ENCODE assay signal across 13 mouse cellular contexts in genomic region chr10:99197607-99198305, GRCm38 (mm10).
DNase-seq lines count a peak whose midpoint lies in the region; ATAC-seq lines count a peak whose summit lies in the region.
"Had no signal": no experiment of that assay in that cellular context is flagged by ENCODE, and none has a peak within 500 bp of the region (broad histone marks: within the 10 kb centered on the region; RNA-seq: fewer than 3 reads in every experiment).

No protein-coding gene starts in this region.

- 58% methylated on average over 9 of the region's 9 CpGs for WGBS in neural tube, embryonic 12.5 days
- WGBS in forebrain, embryonic 14.5 days = 53% methylated on average over 9 of the region's 9 CpGs
- 38% methylated on average over 9 of the region's 9 CpGs for WGBS in liver, embryonic 15.5 days (ENCODE audit: insufficient replicate concordance)

- ATAC-seq in neural tube, embryonic 12.5 days (ENCODE audit: low FRiP score, low read depth) = peak; percentile 65
- ATAC-seq in forebrain, embryonic 14.5 days = peak; percentile 73
- peak; percentile 69 for ATAC-seq in liver, embryonic 15.5 days (ENCODE audit: insufficient read depth)

- no peak overlapping the region for H3K4me3 ChIP-seq in neural tube, embryonic 12.5 days
- no peak overlapping the region for H3K4me3 ChIP-seq in forebrain, embryonic 14.5 days (ENCODE audit: low read depth, low read length)
- no peak overlapping the region for H3K4me3 ChIP-seq in liver, embryonic 15.5 days (replicated peaks)
- H3K4me3 ChIP-seq: embryonic facial prominence, embryonic 15.5 days; heart, embryonic 13.5 days had no signal

- no peaks in the 10 kb centered on the region for H3K36me3 ChIP-seq in neural tube, embryonic 12.5 days
- peaks cover 3% of the 10 kb centered on the region; the same call in 1 of the 2 replicates for H3K36me3 ChIP-seq in forebrain, embryonic 14.5 days (ENCODE audit: control insufficient read depth, insufficient read depth, low read length)
- no peaks in the 10 kb centered on the region for H3K36me3 ChIP-seq in liver, embryonic 15.5 days (replicated peaks)
- H3K36me3 ChIP-seq: embryonic facial prominence, embryonic 15.5 days had no signal

- no peak overlapping the region for H3K27ac ChIP-seq in neural tube, embryonic 12.5 days
- H3K27ac ChIP-seq in forebrain, embryonic 14.5 days (ENCODE audit: low read depth, low read length) = no peak overlapping the region; the same call in 1 of the 2 replicates
- no peak overlapping the region for H3K27ac ChIP-seq in liver, embryonic 15.5 days (replicated peaks)
- H3K27ac ChIP-seq: embryonic facial prominence, embryonic 15.5 days; heart, embryonic 13.5 days had no signal

- no peak overlapping the region for H3K9ac ChIP-seq in neural tube, embryonic 12.5 days
- H3K9ac ChIP-seq in forebrain, embryonic 14.5 days (ENCODE audit: low read length) = no peak overlapping the region
- no peak overlapping the region for H3K9ac ChIP-seq in liver, embryonic 15.5 days
- H3K9ac ChIP-seq: embryonic facial prominence, embryonic 15.5 days; heart, embryonic 13.5 days had no signal

- peaks cover 8% of the 10 kb centered on the region; the same call in 1 of the 2 replicates for H3K4me1 ChIP-seq in neural tube, embryonic 12.5 days
- peaks cover 12% of the 10 kb centered on the region for H3K4me1 ChIP-seq in forebrain, embryonic 14.5 days (ENCODE audit: control insufficient read depth, insufficient read depth, low read length)
- H3K4me1 ChIP-seq in liver, embryonic 15.5 days (replicated peaks) = peaks cover 27% of the 10 kb centered on the region

- H3K27me3 ChIP-seq in neural tube, embryonic 12.5 days (replicated peaks) = no peaks in the 10 kb centered on the region
- no peaks in the 10 kb centered on the region for H3K27me3 ChIP-seq in forebrain, embryonic 14.5 days (replicated peaks; ENCODE audit: control insufficient read depth, insufficient read depth, low read length)
- no peaks in the 10 kb centered on the region for H3K27me3 ChIP-seq in liver, embryonic 15.5 days
- H3K27me3 ChIP-seq: embryonic facial prominence, embryonic 15.5 days; heart, embryonic 13.5 days had no signal

- no peak for DNase-seq in neural tube, embryonic 10.5 days (ENCODE audit: extremely low spot score, low spot score)
- DNase-seq in forebrain, embryonic 14.5 days (ENCODE audit: low spot score) = peak; percentile 66
- peak; percentile 63 for DNase-seq in thymus, postnatal 14 days
- no peak for DNase-seq in adrenal gland, postnatal 36 days
- DNase-seq in layer of hippocampus, postnatal 14 days (ENCODE audit: low spot score in 2 of 2) = no peak
- no peak for DNase-seq in heart, adult 8-10 months (ENCODE audit: low spot score)
- DNase-seq: adrenal gland, adult 8-10 months; kidney, postnatal 14 days; lung, adult 18-20 months had no signal

- H3K4me2 ChIP-seq in neural tube, embryonic 12.5 days (replicated peaks) = no peak overlapping the region
- no peak overlapping the region for H3K4me2 ChIP-seq in forebrain, embryonic 14.5 days (ENCODE audit: low read length)
- H3K4me2 ChIP-seq in liver, embryonic 15.5 days = no peak overlapping the region
- H3K4me2 ChIP-seq: embryonic facial prominence, embryonic 15.5 days; heart, embryonic 13.5 days had no signal

- H3K9me3 ChIP-seq in neural tube, embryonic 12.5 days = no peaks in the 10 kb centered on the region
- H3K9me3 ChIP-seq in forebrain, embryonic 14.5 days (replicated peaks; ENCODE audit: control insufficient read depth, low read length) = no peaks in the 10 kb centered on the region
- H3K9me3 ChIP-seq in liver, embryonic 15.5 days (replicated peaks) = no peaks in the 10 kb centered on the region
- H3K9me3 ChIP-seq: embryonic facial prominence, embryonic 15.5 days; heart, embryonic 13.5 days had no signal

Comparison
In these comparisons a context has a peak if more than half of its experiments do, and no peak if none do; other contexts are left out.
1. DNase-seq: peak in forebrain, embryonic 14.5 days (single experiment) and thymus, postnatal 14 days (single experiment); none in neural tube, embryonic 10.5 days (single experiment), adrenal gland, postnatal 36 days (0 of 2), layer of hippocampus, postnatal 14 days (0 of 2) and heart, adult 8-10 months (single experiment).
2. Peak in every context shown above with its lines, with median percentiles within 50 percentile points of each other: ATAC-seq.